Comparison of ENCODE assay signal across 9 mouse cellular contexts in genomic region chr3:137780029-137780428, GRCm38 (mm10).
DNase-seq lines count a peak whose midpoint lies in the region; ATAC-seq and TF ChIP-seq lines count a peak whose summit lies in the region.
"Had no signal": no experiment of that assay in that cellular context is flagged by ENCODE, and none has a peak within 500 bp of the region (broad histone marks: within the 10 kb centered on the region; RNA-seq: fewer than 3 reads in every experiment).

No protein-coding gene starts in this region.

- no peak overlapping the region for H3K4me2 ChIP-seq in intestine, embryonic 14.5 days (ENCODE audit: low read length)
- no peak overlapping the region for H3K4me2 ChIP-seq in intestine, postnatal 0 days (replicated peaks; ENCODE audit: low read depth)
- peak overlapping the region; percentile 31 for H3K4me2 ChIP-seq in forebrain, embryonic 16.5 days (ENCODE audit: low read length)
- H3K4me2 ChIP-seq in midbrain, embryonic 12.5 days (replicated peaks): peak overlapping the region; percentile 34

- H3K27me3 ChIP-seq in intestine, embryonic 14.5 days (replicated peaks; ENCODE audit: control insufficient read depth, insufficient read depth, low read length): peaks cover 8% of the 10 kb centered on the region
- H3K27me3 ChIP-seq in intestine, postnatal 0 days (replicated peaks; ENCODE audit: control insufficient read depth, insufficient read depth, low read length): peaks cover 14% of the 10 kb centered on the region
- 0 out of 2 replicates have a peak, but pooled peaks cover 2% of the 10 kb centered on the region for H3K27me3 ChIP-seq in forebrain, embryonic 16.5 days (replicated peaks; ENCODE audit: control insufficient read depth, insufficient read depth, low read length)
- peaks cover 16% of the 10 kb centered on the region for H3K27me3 ChIP-seq in midbrain, embryonic 12.5 days

- H3K9ac ChIP-seq in intestine, embryonic 14.5 days (ENCODE audit: low read length): no peak overlapping the region
- H3K9ac ChIP-seq in intestine, postnatal 0 days (ENCODE audit: low read depth, low read length): no peak overlapping the region
- H3K9ac ChIP-seq in forebrain, embryonic 16.5 days (replicated peaks; ENCODE audit: low read depth, low read length): no peak overlapping the region
- H3K9ac ChIP-seq in midbrain, embryonic 12.5 days (replicated peaks): no peak overlapping the region

- H3K27ac ChIP-seq in intestine, embryonic 14.5 days (ENCODE audit: low read depth): no peak overlapping the region
- no peak overlapping the region for H3K27ac ChIP-seq in intestine, postnatal 0 days (ENCODE audit: low read depth, low read length)
- H3K27ac ChIP-seq in forebrain, embryonic 16.5 days (ENCODE audit: low read length): no peak overlapping the region
- no peak overlapping the region for H3K27ac ChIP-seq in midbrain, embryonic 12.5 days (replicated peaks)

- 0 out of 2 replicates have a peak, but pooled peaks have one; percentile 38 for ATAC-seq in intestine, embryonic 14.5 days (replicated peaks; ENCODE audit: low FRiP score, low TSS enrichment, low read depth)
- no peak for ATAC-seq in intestine, postnatal 0 days
- no peak for ATAC-seq in forebrain, embryonic 16.5 days
- no peak for ATAC-seq in midbrain, embryonic 12.5 days (ENCODE audit: low FRiP score, low read depth)

- DNase-seq in intestine, embryonic 14.5 days (ENCODE audit: low spot score): no peak
- DNase-seq in ZHBTc4 (ENCODE audit: low read depth, low spot score): peak; percentile 98
- no peak for DNase-seq in gastrocnemius, adult 18-20 months (ENCODE audit: low spot score)
- no peak for DNase-seq in thymus, adult 18-20 months
- DNase-seq in left cerebral cortex, adult 9 months (ENCODE audit: low spot score in 2 of 2): no peak
- DNase-seq: thymus, postnatal 25 days had no signal

- TF ChIP-seq CTCF in intestine, postnatal 0 days (IDR thresholded peaks at IDR 0.05; ENCODE audit: low read depth): no peak

- no peak overlapping the region for H3K4me3 ChIP-seq in intestine, embryonic 14.5 days (ENCODE audit: low read depth, low read length)
- no peak overlapping the region for H3K4me3 ChIP-seq in intestine, postnatal 0 days (ENCODE audit: low read depth, low read length)
- no peak overlapping the region for H3K4me3 ChIP-seq in forebrain, embryonic 16.5 days (replicated peaks; ENCODE audit: low read length)
- no peak overlapping the region for H3K4me3 ChIP-seq in midbrain, embryonic 12.5 days

- no peaks in the 10 kb centered on the region for H3K9me3 ChIP-seq in intestine, embryonic 14.5 days (ENCODE audit: control insufficient read depth, low read length)
- no peaks in the 10 kb centered on the region for H3K9me3 ChIP-seq in intestine, postnatal 0 days (ENCODE audit: control insufficient read depth)
- H3K9me3 ChIP-seq in forebrain, embryonic 16.5 days (ENCODE audit: control insufficient read depth, low read length): no peaks in the 10 kb centered on the region
- H3K9me3 ChIP-seq in midbrain, embryonic 12.5 days: no peaks in the 10 kb centered on the region

- WGBS in intestine, embryonic 14.5 days: 6% methylated on average over 11 of the region's 11 CpGs
- 7% methylated on average over 11 of the region's 11 CpGs for WGBS in intestine, postnatal 0 days
- WGBS in forebrain, embryonic 16.5 days: 2% methylated on average over 11 of the region's 11 CpGs
- WGBS in midbrain, embryonic 12.5 days: 4% methylated on average over 11 of the region's 11 CpGs

- no peaks in the 10 kb centered on the region for H3K4me1 ChIP-seq in intestine, embryonic 14.5 days (replicated peaks; ENCODE audit: control insufficient read depth, insufficient read depth, low read length)
- H3K4me1 ChIP-seq in intestine, postnatal 0 days (replicated peaks; ENCODE audit: control insufficient read depth, insufficient read depth, low read length): no peaks in the 10 kb centered on the region
- H3K4me1 ChIP-seq in forebrain, embryonic 16.5 days (replicated peaks; ENCODE audit: control insufficient read depth, insufficient read depth, low read length): peaks cover 28% of the 10 kb centered on the region
- H3K4me1 ChIP-seq in midbrain, embryonic 12.5 days: peaks cover 27% of the 10 kb centered on the region

- H3K36me3 ChIP-seq in intestine, embryonic 14.5 days (ENCODE audit: control insufficient read depth, insufficient read depth, low read length): no peaks in the 10 kb centered on the region
- no peaks in the 10 kb centered on the region for H3K36me3 ChIP-seq in intestine, postnatal 0 days (ENCODE audit: control insufficient read depth, insufficient read depth)
- H3K36me3 ChIP-seq in forebrain, embryonic 16.5 days (ENCODE audit: control insufficient read depth, insufficient read depth): no peaks in the 10 kb centered on the region
- no peaks in the 10 kb centered on the region for H3K36me3 ChIP-seq in midbrain, embryonic 12.5 days

Comparison
In these comparisons a context has a peak if more than half of its experiments do, and no peak if none do; other contexts are left out.
1. H3K4me2 ChIP-seq: peak in forebrain, embryonic 16.5 days (single experiment) and midbrain, embryonic 12.5 days (single experiment); none in intestine, embryonic 14.5 days (single experiment) and intestine, postnatal 0 days (single experiment).